Mouse (Mus musculus) monocyte, adult 5-6 weeks (primary cell): ENCODE results near the gene Scnm1. TPM values are rescaled to one million over a fixed set of nuclear protein-coding genes. Genes with fewer than 3 reads are reported as not detected.
"Not testable (repeated sequence)": the region's sequence is repeated elsewhere in the genome, so short reads cannot be mapped to it uniquely, and the experiment has no call there.

Experiments
- ATAC-seq: fragments of 153-309, 156-312 bp; replicated peaks from 2 replicates; pipeline ENCODE4 v1.8.0; 2017; ENCODE audit warnings: mild to moderate bottlenecking; ENCODE audit not compliant: low TSS enrichment, insufficient number of reproducible peaks, severe bottlenecking, poor library complexity, low FRiP score
- total RNA-seq: library from RNA; stranded (forward); fragments of 200-1000, 200-491, 200-594 nt; gene quantifications from 3 replicates; pipeline ENCODE4 v1.2.3, GENCODE M21; 2017

Gene Scnm1
- total RNA-seq, 1 experiment from 2014 or later, result 65.3 TPM

- ATAC-seq, result no peak
These were observed 25.7 kb upstream of the Scnm1 start for GRCm38 (mm10) chr3:95159511-95159986.

GRCm38 (mm10) chr3:95153874-95154273 lies 20.1 kb upstream of the Scnm1 start:
- peak; percentile 93 for ATAC-seq

GRCm38 (mm10) chr3:95147924-95148323 lies 14.1 kb upstream of the Scnm1 start:
- ATAC-seq, result no peak

- ATAC-seq, result peak; percentile 68
These were observed 8.8 kb upstream of the Scnm1 start for GRCm38 (mm10) chr3:95142617-95143011.

- peak; percentile 51 for ATAC-seq
These were observed 8.3 kb upstream of the Scnm1 start, which contains the start of gene Tnfaip8l2 for GRCm38 (mm10) chr3:95141952-95142616. Gene Tnfaip8l2, minus strand, starts transcription at chr3:95142360.

GRCm38 (mm10) chr3:95141474-95141873 lies 7.7 kb upstream of the Scnm1 start:
- ATAC-seq, result peak; percentile 47

GRCm38 (mm10) chr3:95140795-95141194 lies 7.0 kb upstream of the Scnm1 start:
- ATAC-seq, result no peak

- no peak for ATAC-seq
These were observed 6.4 kb upstream of the Scnm1 start for GRCm38 (mm10) chr3:95140289-95140595.

- ATAC-seq, result no peak
These were observed 5.9 kb upstream of the Scnm1 start for GRCm38 (mm10) chr3:95139586-95140288.

GRCm38 (mm10) chr3:95136336-95136735 lies 2.5 kb upstream of the Scnm1 start:
- ATAC-seq, result no peak

- peak; percentile 19; the same call in 1 of the 2 replicates for ATAC-seq
These were observed 1.7 kb upstream of the Scnm1 start for GRCm38 (mm10) chr3:95135433-95136052.

GRCm38 (mm10) chr3:95135023-95135422 lies 1.2 kb upstream of the Scnm1 start:
- no peak for ATAC-seq

- ATAC-seq, result 0 out of 2 replicates have a peak, but pooled peaks have one; percentile 4
These were observed 322 bp upstream of the Scnm1 start for GRCm38 (mm10) chr3:95134133-95134532.

GRCm38 (mm10) chr3:95133176-95133575 lies 635 bp downstream of the Scnm1 start:
- no peak for ATAC-seq

GRCm38 (mm10) chr3:95132389-95132788 lies 1.4 kb downstream of the Scnm1 start:
- not testable (repeated sequence) for ATAC-seq

- no peak for ATAC-seq
These were observed 3.7 kb downstream of the Scnm1 start for GRCm38 (mm10) chr3:95130081-95130480.

GRCm38 (mm10) chr3:95129226-95129651 lies 4.6 kb downstream of the Scnm1 start:
- no peak for ATAC-seq

- no peak for ATAC-seq
These were observed 8.8 kb downstream of the Scnm1 start for GRCm38 (mm10) chr3:95124972-95125371.

GRCm38 (mm10) chr3:95124246-95124645 lies 9.6 kb downstream of the Scnm1 start, which contains the start of gene Tmod4:
Gene Tmod4, plus strand, starts transcription at chr3:95124476.
- ATAC-seq, result 0 out of 2 replicates have a peak, but pooled peaks have one; percentile 57
